Mouse (Mus musculus) heart, embryonic 12.5 days (tissue): ENCODE measurements around the gene Nav1. TPM values are rescaled to one million over a fixed set of nuclear protein-coding genes. Genes with fewer than 3 reads are reported as not detected.
A peak's percentile ranks its signal among the peaks of the same experiment; 100 is the strongest.

Experiments used
- ATAC-seq: fragments of 200-750 bp; cut with Nextera tagmentation; 2 replicates; pipeline ENCODE4 v1.8.0; 2017; ENCODE audit warnings: moderate TSS enrichment, moderate library complexity; ENCODE audit not compliant: insufficient number of reproducible peaks, low FRiP score
- H3K27ac ChIP-seq: fragments of 300-500 bp; sonication (generic); 2 replicates; pipeline ENCODE4 v1.5.1; 2016; ENCODE audit warnings: mild to moderate bottlenecking, moderate library complexity; ENCODE audit not compliant: poor library complexity, severe bottlenecking
- H3K27me3 ChIP-seq: fragments of 300-500 bp; sonication (generic); replicated peaks from 2 replicates; pipeline ENCODE4 v1.6.1; 2016; ENCODE audit warnings: mild to moderate bottlenecking, moderate library complexity
- H3K36me3 ChIP-seq: fragments of 300-500 bp; sonication (generic); 2 replicates; pipeline ENCODE4 v1.6.1; 2016; ENCODE audit warnings: mild to moderate bottlenecking, moderate library complexity
- H3K4me1 ChIP-seq: fragments of 300-500 bp; sonication (generic); replicated peaks from 2 replicates; pipeline ENCODE4 v1.6.1; 2016; ENCODE audit warnings: mild to moderate bottlenecking
- H3K4me2 ChIP-seq: fragments of 300-500 bp; sonication (generic); 2 replicates; pipeline ENCODE4 v1.6.1; 2016; ENCODE audit warnings: mild to moderate bottlenecking, moderate library complexity
- H3K4me3 ChIP-seq: fragments of 300-500 bp; sonication (generic); 2 replicates; pipeline ENCODE4 v1.5.1; 2016; ENCODE audit warnings: mild to moderate bottlenecking
- H3K9ac ChIP-seq: fragments of 300-500 bp; sonication (generic); 2 replicates; pipeline ENCODE4 v1.6.1; 2016; ENCODE audit warnings: mild to moderate bottlenecking, moderate library complexity
- H3K9me3 ChIP-seq: fragments of 300-500 bp; sonication (generic); replicated peaks from 2 replicates; pipeline ENCODE4 v1.6.1; 2016; ENCODE audit warnings: mild to moderate bottlenecking, moderate library complexity
- WGBS: fragments of 180-500 bp; shearing (Covaris S2); methylation state at CpG from one replicate; pipeline ENCODE4 v1.1.7; 2016; 5-methylcytosine and 5-hydroxymethylcytosine counted together
- polyA plus RNA-seq: library from polyadenylated mRNA; unstranded; fragments of >200 nt; fragmentation: Nextera tagmentation; extraction: Ambion mirVana; gene quantifications from 2 replicates; pipeline ENCODE4 v1.2.1, GENCODE M21; 2016

The Nav1 gene
- polyA plus RNA-seq = 38.9 and 45.1 TPM in 2 replicates

GRCm38 (mm10) chr1:135607019-135607418, at the start of gene Nav1:
Gene Nav1 (minus strand): TSS chr1:135607295.
- H3K27ac ChIP-seq = no peak within 1 kb of the TSS
- no peak within 1 kb of the TSS for H3K4me2 ChIP-seq
- peaks cover 24% of the 10 kb centered on the region for H3K36me3 ChIP-seq
- peaks cover 21% of the 10 kb centered on the region; the same call in 1 of the 2 replicates for H3K4me1 ChIP-seq
- H3K4me3 ChIP-seq = no peak within 1 kb of the TSS
- no peak within 1 kb of the TSS for H3K9ac ChIP-seq
- no peaks in the 10 kb centered on the region for H3K9me3 ChIP-seq
- no peaks in the 10 kb centered on the region for H3K27me3 ChIP-seq
- WGBS = 48% methylated on average over 7 of the region's 7 CpGs
- ATAC-seq = no peak

GRCm38 (mm10) chr1:135653909-135654308, 46.8 kb upstream of the Nav1 start:
- Histone ChIP-seq H3K36me3 (peaks cover 38% of the 10 kb centered on the region), H3K27me3 (no peaks in the 10 kb centered on the region), H3K9me3 (peaks cover 5% of the 10 kb centered on the region; the same call in 1 of the 2 replicates), H3K4me1 (peaks cover 7% of the 10 kb centered on the region), H3K9ac (no peak overlapping the region), H3K4me3 (no peak overlapping the region), H3K27ac (no peak overlapping the region), H3K4me2 (no peak overlapping the region)
- WGBS = 87% methylated on average over 6 of the region's 6 CpGs
- ATAC-seq = no peak

- Histone ChIP-seq H3K4me1 (peaks cover 21% of the 10 kb centered on the region), H3K36me3 (no peaks in the 10 kb centered on the region), H3K9me3 (no peaks in the 10 kb centered on the region), H3K4me2 (no peak overlapping the region), H3K9ac (no peak overlapping the region), H3K27ac (no peak overlapping the region), H3K27me3 (no peaks in the 10 kb centered on the region), H3K4me3 (no peak overlapping the region)
- peak; percentile 29; the same call in 1 of the 2 replicates for ATAC-seq
- WGBS = 57% methylated on average over 8 of the region's 8 CpGs
Observed at GRCm38 (mm10) chr1:135645459-135646195, 38.5 kb upstream of the Nav1 start.

- no peak overlapping the region for H3K9ac ChIP-seq
- no peaks in the 10 kb centered on the region for H3K9me3 ChIP-seq
- no peak overlapping the region for H3K4me2 ChIP-seq
- H3K27ac ChIP-seq = 0 out of 2 replicates have a peak overlapping the region, but pooled peaks have one; percentile 26
- H3K36me3 ChIP-seq = no peaks in the 10 kb centered on the region
- no peak overlapping the region for H3K4me3 ChIP-seq
- ATAC-seq = peak; percentile 73; the same call in 1 of the 2 replicates
- peaks cover 21% of the 10 kb centered on the region for H3K4me1 ChIP-seq
- WGBS = 41% methylated on average over 5 of the region's 5 CpGs
- H3K27me3 ChIP-seq = no peaks in the 10 kb centered on the region
Observed at GRCm38 (mm10) chr1:135644110-135644509, 37.0 kb upstream of the Nav1 start.

GRCm38 (mm10) chr1:135643691-135644090, 36.6 kb upstream of the Nav1 start:
- H3K27ac ChIP-seq = 0 out of 2 replicates have a peak overlapping the region, but pooled peaks have one; percentile 26
- 61% methylated on average over 3 of the region's 3 CpGs for WGBS
- 0 out of 2 replicates have a peak, but pooled peaks have one; percentile 12 for ATAC-seq

GRCm38 (mm10) chr1:135639853-135640252, 32.8 kb upstream of the Nav1 start:
- 86% methylated on average over 7 of the region's 7 CpGs for WGBS
- Histone ChIP-seq H3K9me3 (no peaks in the 10 kb centered on the region), H3K4me3 (no peak overlapping the region), H3K4me2 (no peak overlapping the region), H3K36me3 (no peaks in the 10 kb centered on the region), H3K27ac (no peak overlapping the region), H3K4me1 (peaks cover 43% of the 10 kb centered on the region), H3K27me3 (no peaks in the 10 kb centered on the region), H3K9ac (no peak overlapping the region)
- ATAC-seq = no peak

More at GRCm38 (mm10) chr1:135643691-135644090, 36.6 kb upstream of the Nav1 start:
- no peaks in the 10 kb centered on the region for H3K27me3 ChIP-seq
- H3K4me3 ChIP-seq = no peak overlapping the region
- no peak overlapping the region for H3K9ac ChIP-seq
- no peaks in the 10 kb centered on the region for H3K36me3 ChIP-seq
- H3K4me1 ChIP-seq = peaks cover 21% of the 10 kb centered on the region
- no peaks in the 10 kb centered on the region for H3K9me3 ChIP-seq
- H3K4me2 ChIP-seq = no peak overlapping the region

- H3K9me3 ChIP-seq = no peaks in the 10 kb centered on the region
- H3K4me2 ChIP-seq = no peak overlapping the region
- H3K4me3 ChIP-seq = no peak overlapping the region
- H3K27me3 ChIP-seq = no peaks in the 10 kb centered on the region
- peaks cover 42% of the 10 kb centered on the region for H3K4me1 ChIP-seq
- no peaks in the 10 kb centered on the region for H3K36me3 ChIP-seq
- H3K9ac ChIP-seq = no peak overlapping the region
- WGBS = 75% methylated on average over 1 of the region's 1 CpGs
- no peak overlapping the region for H3K27ac ChIP-seq
- ATAC-seq = no peak
Observed at GRCm38 (mm10) chr1:135639093-135639492, 32.0 kb upstream of the Nav1 start.

- no peaks in the 10 kb centered on the region for H3K27me3 ChIP-seq
Observed at GRCm38 (mm10) chr1:135637574-135638008, 30.5 kb upstream of the Nav1 start.

GRCm38 (mm10) chr1:135636111-135636511, 29.0 kb upstream of the Nav1 start:
- Histone ChIP-seq H3K4me3 (no peak overlapping the region), H3K9ac (no peak overlapping the region), H3K27ac (no peak overlapping the region), H3K36me3 (no peaks in the 10 kb centered on the region), H3K4me2 (no peak overlapping the region), H3K27me3 (no peaks in the 10 kb centered on the region), H3K4me1 (peaks cover 51% of the 10 kb centered on the region), H3K9me3 (no peaks in the 10 kb centered on the region)
- no peak for ATAC-seq
- 35% methylated on average over 6 of the region's 6 CpGs for WGBS

More at GRCm38 (mm10) chr1:135637574-135638008, 30.5 kb upstream of the Nav1 start:
- 4% methylated on average over 3 of the region's 3 CpGs for whole genome bisulfite sequencing
- H3K36me3 ChIP-seq = no peaks in the 10 kb centered on the region
- no peaks in the 10 kb centered on the region for H3K9me3 ChIP-seq
- peaks cover 37% of the 10 kb centered on the region for H3K4me1 ChIP-seq
- H3K27ac ChIP-seq = peak overlapping the region; percentile 3; the same call in 1 of the 2 replicates
- no peak overlapping the region for H3K4me3 ChIP-seq
- no peak for ATAC-seq
- no peak overlapping the region for H3K4me2 ChIP-seq
- no peak overlapping the region for H3K9ac ChIP-seq

GRCm38 (mm10) chr1:135635323-135636064, 28.4 kb upstream of the Nav1 start:
- Histone ChIP-seq H3K9ac (no peak overlapping the region), H3K9me3 (no peaks in the 10 kb centered on the region), H3K27me3 (no peaks in the 10 kb centered on the region), H3K36me3 (no peaks in the 10 kb centered on the region), H3K27ac (no peak overlapping the region), H3K4me2 (no peak overlapping the region), H3K4me3 (no peak overlapping the region), H3K4me1 (peaks cover 54% of the 10 kb centered on the region)
- no peak for ATAC-seq
- 73% methylated on average over 11 of the region's 11 CpGs for WGBS

- peaks cover 58% of the 10 kb centered on the region for H3K4me1 ChIP-seq
- no peaks in the 10 kb centered on the region for H3K27me3 ChIP-seq
- no peak overlapping the region for H3K9ac ChIP-seq
- H3K4me2 ChIP-seq = no peak overlapping the region
- no peaks in the 10 kb centered on the region for H3K9me3 ChIP-seq
- WGBS = 12% methylated on average over 6 of the region's 6 CpGs
- no peaks in the 10 kb centered on the region for H3K36me3 ChIP-seq
- no peak for ATAC-seq
- no peak overlapping the region for H3K27ac ChIP-seq
- no peak overlapping the region for H3K4me3 ChIP-seq
Observed at GRCm38 (mm10) chr1:135634791-135635190, 27.7 kb upstream of the Nav1 start.
